Mouse (Mus musculus): ENCODE results near the gene Lpar1. TPM values are rescaled to one million over a fixed set of nuclear protein-coding genes. Genes with fewer than 3 reads are reported as not detected.
A peak's percentile ranks its signal among the peaks of the same experiment; 100 is the strongest.

Gene Lpar1
- polyA plus RNA-seq, 1 experiment from 2014 or later = 66.6 TPM

- peaks cover 13% of the 10 kb centered on the region; the same call in 1 of the 2 replicates for H3K4me1 ChIP-seq
- 59% methylated on average over 8 of the region's 8 CpGs for WGBS
- no peaks in the 10 kb centered on the region for H3K27me3 ChIP-seq (replicated peaks)
- no peak overlapping the region for H3K9ac ChIP-seq
- ATAC-seq (ENCODE audit: insufficient read depth, low FRiP score, low read depth) = no peak
- H3K9me3 ChIP-seq = no peaks in the 10 kb centered on the region
- no peak overlapping the region for H3K4me3 ChIP-seq (replicated peaks)
- H3K36me3 ChIP-seq = no peaks in the 10 kb centered on the region
- no peak overlapping the region for H3K27ac ChIP-seq
- no peak overlapping the region for H3K4me2 ChIP-seq
Observed at GRCm38 (mm10) chr4:58521137-58521536, 32.6 kb downstream of the Lpar1 start.

- ATAC-seq (ENCODE audit: insufficient read depth, low FRiP score, low read depth) = no peak
- Histone ChIP-seq H3K9ac (no peak overlapping the region), H3K27ac (no peak overlapping the region), H3K27me3 (replicated peaks) (no peaks in the 10 kb centered on the region), H3K4me1 (peaks cover 13% of the 10 kb centered on the region; the same call in 1 of the 2 replicates), H3K9me3 (no peaks in the 10 kb centered on the region), H3K4me3 (replicated peaks) (no peak overlapping the region), H3K4me2 (no peak overlapping the region), H3K36me3 (no peaks in the 10 kb centered on the region)
- WGBS = 75% methylated on average over 5 of the region's 5 CpGs
Observed at GRCm38 (mm10) chr4:58520531-58520930, 33.2 kb downstream of the Lpar1 start.

GRCm38 (mm10) chr4:58519891-58520290 is 33.8 kb downstream of the Lpar1 start:
- H3K27ac ChIP-seq = no peak overlapping the region
- H3K4me2 ChIP-seq = no peak overlapping the region
- H3K27me3 ChIP-seq (replicated peaks) = no peaks in the 10 kb centered on the region
- H3K36me3 ChIP-seq = no peaks in the 10 kb centered on the region
- ATAC-seq (ENCODE audit: insufficient read depth, low FRiP score, low read depth) = no peak
- no peaks in the 10 kb centered on the region for H3K9me3 ChIP-seq
- H3K4me3 ChIP-seq (replicated peaks) = no peak overlapping the region
- peaks cover 13% of the 10 kb centered on the region; the same call in 1 of the 2 replicates for H3K4me1 ChIP-seq
- 91% methylated on average over 4 of the region's 4 CpGs for WGBS
- no peak overlapping the region for H3K9ac ChIP-seq

- Histone ChIP-seq H3K4me3 (replicated peaks) (no peak overlapping the region), H3K36me3 (no peaks in the 10 kb centered on the region), H3K9me3 (no peaks in the 10 kb centered on the region), H3K27ac (no peak overlapping the region), H3K9ac (no peak overlapping the region), H3K4me2 (no peak overlapping the region), H3K4me1 (peaks cover 13% of the 10 kb centered on the region; the same call in 1 of the 2 replicates), H3K27me3 (replicated peaks) (no peaks in the 10 kb centered on the region)
- WGBS = 47% methylated on average over 9 of the region's 9 CpGs
- no peak for ATAC-seq (ENCODE audit: insufficient read depth, low FRiP score, low read depth)
Observed at GRCm38 (mm10) chr4:58518215-58518988, 35.3 kb downstream of the Lpar1 start.

- H3K9me3 ChIP-seq = no peaks in the 10 kb centered on the region
- H3K4me2 ChIP-seq = no peak overlapping the region
- H3K27me3 ChIP-seq (replicated peaks) = no peaks in the 10 kb centered on the region
- no peak overlapping the region for H3K4me3 ChIP-seq (replicated peaks)
- ATAC-seq (ENCODE audit: insufficient read depth, low FRiP score, low read depth) = no peak
- H3K9ac ChIP-seq = no peak overlapping the region
- peak overlapping the region; percentile 1; the same call in 1 of the 2 replicates for H3K27ac ChIP-seq
- H3K4me1 ChIP-seq = peaks cover 13% of the 10 kb centered on the region; the same call in 1 of the 2 replicates
- no peaks in the 10 kb centered on the region for H3K36me3 ChIP-seq
- WGBS = 65% methylated on average over 3 of the region's 3 CpGs
Observed at GRCm38 (mm10) chr4:58516810-58517209, 36.9 kb downstream of the Lpar1 start.

GRCm38 (mm10) chr4:58516221-58516620 is 37.5 kb downstream of the Lpar1 start:
- Histone ChIP-seq H3K36me3 (no peaks in the 10 kb centered on the region), H3K9me3 (no peaks in the 10 kb centered on the region), H3K9ac (no peak overlapping the region), H3K4me3 (replicated peaks) (no peak overlapping the region), H3K27ac (peak overlapping the region; percentile 1; the same call in 1 of the 2 replicates), H3K4me1 (peaks cover 10% of the 10 kb centered on the region; the same call in 1 of the 2 replicates), H3K4me2 (no peak overlapping the region), H3K27me3 (replicated peaks) (no peaks in the 10 kb centered on the region)
- ATAC-seq (ENCODE audit: insufficient read depth, low FRiP score, low read depth) = no peak
- WGBS = 39% methylated on average over 5 of the region's 5 CpGs

- ATAC-seq (ENCODE audit: insufficient read depth, low FRiP score, low read depth) = no peak
- Histone ChIP-seq H3K36me3 (no peaks in the 10 kb centered on the region), H3K27me3 (replicated peaks) (no peaks in the 10 kb centered on the region), H3K27ac (no peak overlapping the region), H3K4me3 (replicated peaks) (no peak overlapping the region), H3K4me2 (no peak overlapping the region), H3K9ac (no peak overlapping the region), H3K9me3 (no peaks in the 10 kb centered on the region), H3K4me1 (peaks cover 13% of the 10 kb centered on the region; the same call in 1 of the 2 replicates)
- 29% methylated on average over 3 of the region's 3 CpGs for WGBS
Observed at GRCm38 (mm10) chr4:58511554-58511953, 42.1 kb downstream of the Lpar1 start.

- Histone ChIP-seq H3K4me2 (no peak overlapping the region), H3K36me3 (no peaks in the 10 kb centered on the region; the same call in 1 of the 2 replicates), H3K27me3 (replicated peaks) (no peaks in the 10 kb centered on the region), H3K27ac (peak overlapping the region; percentile 19; the same call in 1 of the 2 replicates), H3K4me3 (replicated peaks) (no peak overlapping the region), H3K9ac (no peak overlapping the region), H3K9me3 (no peaks in the 10 kb centered on the region), H3K4me1 (peaks cover 13% of the 10 kb centered on the region; the same call in 1 of the 2 replicates)
- WGBS = 60% methylated on average over 7 of the region's 7 CpGs
- ATAC-seq (ENCODE audit: insufficient read depth, low FRiP score, low read depth) = no peak
Observed at GRCm38 (mm10) chr4:58508833-58509232, 44.9 kb downstream of the Lpar1 start.

GRCm38 (mm10) chr4:58507536-58507935 is 46.2 kb downstream of the Lpar1 start:
- 91% methylated on average over 6 of the region's 6 CpGs for WGBS

GRCm38 (mm10) chr4:58506539-58507527 is 46.9 kb downstream of the Lpar1 start:
- Histone ChIP-seq H3K4me3 (replicated peaks) (no peak overlapping the region), H3K9me3 (no peaks in the 10 kb centered on the region), H3K4me1 (peaks cover 13% of the 10 kb centered on the region; the same call in 1 of the 2 replicates), H3K36me3 (no peaks in the 10 kb centered on the region; the same call in 1 of the 2 replicates), H3K27ac (no peak overlapping the region), H3K27me3 (replicated peaks) (no peaks in the 10 kb centered on the region), H3K4me2 (no peak overlapping the region), H3K9ac (no peak overlapping the region)
- WGBS = 87% methylated on average over 4 of the region's 4 CpGs
- no peak for ATAC-seq (ENCODE audit: insufficient read depth, low FRiP score, low read depth)

More at GRCm38 (mm10) chr4:58507536-58507935, 46.2 kb downstream of the Lpar1 start:
- Histone ChIP-seq H3K4me1 (peaks cover 13% of the 10 kb centered on the region; the same call in 1 of the 2 replicates), H3K9ac (no peak overlapping the region), H3K27ac (no peak overlapping the region), H3K4me2 (no peak overlapping the region), H3K27me3 (replicated peaks) (no peaks in the 10 kb centered on the region), H3K36me3 (no peaks in the 10 kb centered on the region; the same call in 1 of the 2 replicates), H3K4me3 (replicated peaks) (no peak overlapping the region), H3K9me3 (no peaks in the 10 kb centered on the region)
- ATAC-seq (ENCODE audit: insufficient read depth, low FRiP score, low read depth) = no peak

- Histone ChIP-seq H3K4me3 (replicated peaks) (no peak overlapping the region), H3K9me3 (no peaks in the 10 kb centered on the region), H3K27me3 (replicated peaks) (no peaks in the 10 kb centered on the region), H3K9ac (no peak overlapping the region), H3K36me3 (no peaks in the 10 kb centered on the region; the same call in 1 of the 2 replicates), H3K4me2 (no peak overlapping the region), H3K27ac (no peak overlapping the region), H3K4me1 (peaks cover 20% of the 10 kb centered on the region)
- no peak for ATAC-seq (ENCODE audit: insufficient read depth, low FRiP score, low read depth)
- 92% methylated on average over 2 of the region's 2 CpGs for WGBS
Observed at GRCm38 (mm10) chr4:58504250-58504649, 49.4 kb downstream of the Lpar1 start.
